Mouse (Mus musculus): Measurements from ENCODE around the gene Ptprb.

The Ptprb gene

GRCm38 (mm10) chr10:116374111-116374510 is 98.8 kb downstream of the Ptprb start:
- no peak for DNase-seq (ENCODE audit: low spot score in 2 of 2)

DNA sequence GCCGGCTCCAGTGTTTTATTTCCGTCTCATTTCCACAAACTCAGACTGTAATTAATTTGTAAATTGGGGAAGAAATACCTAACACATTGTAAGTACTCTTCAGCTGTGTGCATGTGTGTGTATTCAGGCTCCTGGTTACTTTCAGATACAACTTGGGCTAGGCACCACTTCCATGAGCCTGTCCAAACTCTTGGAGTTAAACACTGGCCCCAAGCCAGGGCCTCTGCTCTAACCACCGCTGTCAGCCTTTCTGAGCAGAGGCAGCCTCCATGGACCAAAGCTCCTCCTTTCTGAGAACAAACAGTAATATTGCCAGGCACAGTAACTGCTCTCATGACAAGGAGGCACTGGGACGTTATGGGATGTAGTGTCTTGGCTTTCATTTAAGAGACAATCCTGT is 101.5 kb downstream of the Ptprb start:
- no peak for DNase-seq (ENCODE audit: low spot score in 2 of 2)

- DNase-seq (ENCODE audit: low spot score in 2 of 2): no peak
Observed at GRCm38 (mm10) chr10:116382826-116383685, 107.7 kb downstream of the Ptprb start.

DNA sequence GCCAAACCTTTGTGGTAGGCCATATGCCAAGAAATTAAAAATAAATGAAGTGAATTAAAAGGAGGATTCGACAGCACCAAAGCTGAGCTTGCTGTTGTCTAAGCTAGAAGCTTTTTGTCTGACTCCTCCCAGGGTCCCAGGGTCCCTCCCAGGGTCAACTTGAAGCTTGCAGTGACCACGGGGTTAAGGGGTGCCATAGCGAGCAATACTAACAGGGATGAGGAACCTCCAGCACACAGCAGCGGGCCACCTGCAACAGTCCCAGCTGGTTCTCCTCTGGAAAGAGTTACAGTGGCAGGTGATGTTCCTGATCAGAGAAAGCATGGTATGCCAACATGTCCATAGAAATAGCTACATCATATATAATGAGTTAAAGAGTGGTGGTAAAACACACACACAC is 109.1 kb downstream of the Ptprb start:
- no peak for DNase-seq (ENCODE audit: low spot score in 2 of 2)

- no peak for DNase-seq (ENCODE audit: low spot score in 2 of 2)
Observed at GRCm38 (mm10) chr10:116386391-116386885, 111.1 kb downstream of the Ptprb start.

GRCm38 (mm10) chr10:116388840-116389239 is 113.5 kb downstream of the Ptprb start:
- no peak for DNase-seq (ENCODE audit: low spot score in 2 of 2)

GRCm38 (mm10) chr10:116393790-116394475 is 118.6 kb downstream of the Ptprb start:
- no peak for DNase-seq (ENCODE audit: low spot score in 2 of 2)

DNA sequence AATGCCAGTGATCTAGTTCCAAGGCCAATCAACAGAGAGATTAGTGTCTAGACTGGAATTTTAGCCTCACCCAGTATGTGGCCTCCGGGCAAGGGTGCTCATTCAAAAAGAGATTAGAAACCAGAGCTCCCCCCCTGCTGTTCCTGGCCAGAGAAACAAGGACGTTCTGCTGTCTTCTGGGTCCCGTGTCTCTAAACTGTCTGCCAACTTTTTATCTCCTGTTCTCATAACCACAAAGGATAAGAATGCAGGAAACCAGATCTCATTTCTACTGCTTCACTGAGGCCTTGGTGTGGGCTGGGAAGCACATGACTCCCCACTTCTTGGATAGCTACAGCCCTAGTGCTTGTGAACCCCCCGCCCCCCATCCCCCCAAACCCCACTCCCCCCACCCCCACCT is 119.3 kb downstream of the Ptprb start:
- DNase-seq (ENCODE audit: low spot score in 2 of 2): no peak

DNA sequence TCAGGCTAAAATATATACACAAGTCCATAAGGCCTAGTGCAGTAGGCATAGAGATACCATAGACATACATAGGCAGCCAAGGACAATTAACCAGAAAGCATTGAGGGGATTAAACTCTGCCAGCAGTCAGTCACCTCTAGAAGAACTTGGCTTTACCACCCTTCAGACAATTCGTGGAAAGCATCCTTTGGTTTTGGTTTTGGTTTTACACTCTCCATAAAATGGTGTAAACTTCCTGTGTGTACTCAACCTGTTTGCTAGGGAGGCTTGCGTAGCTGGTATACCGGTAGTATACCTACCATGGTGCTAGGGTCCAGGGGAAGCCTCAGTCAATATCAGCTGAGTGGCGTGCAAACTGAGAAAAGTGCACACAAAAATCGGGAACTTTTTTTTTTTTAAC is 121.0 kb downstream of the Ptprb start:
- DNase-seq (ENCODE audit: low spot score in 2 of 2): no peak

DNA sequence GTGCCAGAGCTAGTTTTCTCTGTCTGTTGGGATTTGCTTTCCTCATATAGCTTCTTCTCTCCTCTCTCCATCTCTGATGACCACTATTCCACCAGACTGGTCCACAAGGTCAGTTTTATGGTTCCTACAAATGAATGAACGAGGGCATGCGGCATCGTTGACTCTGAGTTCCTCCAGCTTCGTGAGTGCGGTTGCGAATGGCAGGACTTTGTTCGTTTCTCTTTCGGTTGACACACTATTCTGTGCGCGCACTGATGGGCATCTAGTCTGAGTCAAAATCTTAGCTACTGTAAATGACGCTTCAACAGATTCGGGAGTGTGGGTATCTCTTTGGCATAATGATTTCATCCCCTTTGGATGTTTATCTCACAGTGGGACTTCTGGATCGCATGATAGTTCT is 121.6 kb downstream of the Ptprb start:
- DNase-seq (ENCODE audit: low spot score in 2 of 2): no peak

- peak; percentile 4 to 33 for DNase-seq (ENCODE audit: low spot score in 2 of 2)
Observed at GRCm38 (mm10) chr10:116397573-116397972, 122.2 kb downstream of the Ptprb start.

- no peak for DNase-seq (ENCODE audit: low spot score in 2 of 2)
Observed at GRCm38 (mm10) chr10:116397973-116398372, 122.7 kb downstream of the Ptprb start.

- no peak for DNase-seq (ENCODE audit: low spot score in 2 of 2)
Observed at GRCm38 (mm10) chr10:116402742-116403425, 127.6 kb downstream of the Ptprb start.

- no peak for DNase-seq (ENCODE audit: low spot score in 2 of 2)
Observed at GRCm38 (mm10) chr10:116403679-116404078, 128.4 kb downstream of the Ptprb start.

DNA sequence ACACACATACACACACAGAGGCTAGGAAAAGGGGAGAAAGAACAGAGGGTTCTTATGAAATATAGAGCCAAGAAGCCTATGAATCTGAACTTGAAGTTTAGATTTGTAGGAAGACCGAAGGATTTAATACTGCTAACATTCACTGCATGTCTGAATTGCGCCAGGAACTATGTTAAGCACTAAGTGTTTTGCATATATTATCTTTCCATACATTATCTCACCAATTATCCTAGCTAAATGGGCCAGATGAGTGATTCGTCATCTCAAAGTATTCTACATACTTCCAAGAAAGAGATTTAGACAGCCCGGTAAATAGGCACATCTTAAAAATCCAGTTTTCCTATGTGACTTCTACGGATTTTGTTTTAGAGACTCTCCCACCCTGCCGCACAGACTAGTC is 129.7 kb downstream of the Ptprb start:
- no peak for DNase-seq (ENCODE audit: low spot score in 2 of 2)

GRCm38 (mm10) chr10:116407684-116408359 is 132.5 kb downstream of the Ptprb start:
- DNase-seq (ENCODE audit: low spot score in 2 of 2): no peak

GRCm38 (mm10) chr10:116410826-116411225 is 135.5 kb downstream of the Ptprb start:
- no peak for DNase-seq (ENCODE audit: low spot score in 2 of 2)

DNA sequence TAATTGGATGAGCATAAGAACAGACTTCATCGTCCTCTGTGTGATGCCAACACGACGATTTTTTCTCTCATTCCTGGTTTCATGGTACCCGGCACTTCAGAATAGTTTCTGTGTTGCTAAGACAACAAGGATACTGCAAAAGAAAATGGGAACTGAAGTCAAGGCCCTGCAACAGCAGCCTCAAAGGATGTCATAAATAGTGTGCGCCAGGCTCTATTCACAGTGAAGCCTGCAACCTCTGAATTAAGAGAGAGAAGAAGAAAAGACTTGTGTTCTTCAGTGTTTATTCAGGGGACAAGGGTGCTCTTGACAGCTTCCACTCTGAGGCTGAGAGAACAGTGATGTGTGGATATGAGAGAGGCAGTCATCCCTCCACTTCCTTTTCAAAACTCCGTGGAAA is 140.8 kb downstream of the Ptprb start:
- DNase-seq (ENCODE audit: low spot score in 2 of 2): no peak

GRCm38 (mm10) chr10:116416726-116417125 is 141.4 kb downstream of the Ptprb start:
- no peak for DNase-seq (ENCODE audit: low spot score in 2 of 2)

DNA sequence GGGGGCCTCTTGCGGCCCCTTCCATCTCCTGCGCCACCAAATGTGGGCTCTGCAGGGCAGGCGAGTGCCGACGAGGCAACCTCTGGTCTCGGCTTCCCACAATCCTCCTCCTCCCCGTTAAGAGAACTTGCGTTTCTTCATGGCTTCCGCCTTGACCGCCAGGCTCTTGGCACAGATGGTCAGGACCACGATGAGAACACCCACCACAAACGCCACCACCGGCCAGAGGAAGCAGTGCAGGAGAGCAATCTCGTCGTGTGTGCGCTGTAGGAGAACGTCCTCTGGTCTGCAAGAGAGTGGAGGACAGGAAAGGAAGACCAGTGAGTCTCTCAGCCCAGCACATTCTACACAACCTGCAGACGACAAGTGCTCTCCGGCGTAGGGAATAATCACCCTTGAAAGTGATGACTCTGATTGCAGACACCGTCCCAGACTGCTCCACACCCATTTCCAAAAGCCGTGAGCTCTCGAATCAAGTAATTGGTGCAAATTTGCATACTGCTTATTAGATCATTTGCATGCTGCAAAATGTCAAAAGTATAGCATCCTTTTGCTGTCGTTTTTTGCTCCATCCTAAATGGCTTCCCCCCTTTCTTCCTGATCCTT is 142.9 kb downstream of the Ptprb start:
- no peak for DNase-seq (ENCODE audit: low spot score in 2 of 2)

DNA sequence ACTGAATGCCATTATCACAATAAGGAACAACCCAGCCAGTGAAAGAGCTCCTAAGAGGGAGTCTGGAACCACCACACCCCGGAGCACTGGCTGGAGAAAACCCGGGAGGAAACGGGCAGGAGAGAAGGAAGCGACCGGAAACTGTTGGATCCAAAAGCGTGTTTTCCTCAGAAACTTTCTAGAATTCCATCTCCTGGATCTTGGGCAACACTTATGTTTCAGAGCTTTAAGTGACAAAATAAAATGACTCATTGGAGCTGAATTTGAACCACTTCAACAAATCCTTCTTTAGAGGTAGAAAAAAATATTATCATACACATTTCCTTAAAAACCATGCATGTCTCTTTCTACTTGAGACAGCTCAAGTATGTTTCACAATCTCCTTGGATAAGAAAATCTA is 145.7 kb downstream of the Ptprb start:
- DNase-seq (ENCODE audit: low spot score in 2 of 2): no peak

All from spleen, postnatal 10 days (tissue).